Mouse (Mus musculus) erythroid progenitor cell, adult 5-6 weeks (primary cell): ENCODE results near the gene Socs7. TPM values are rescaled to one million over a fixed set of nuclear protein-coding genes. Genes with fewer than 3 reads are reported as not detected.

Experiments used
- ATAC-seq: replicated peaks from 2 replicates; pipeline ENCODE4 v1.8.0; 2016; ENCODE audit warnings: moderate number of reproducible peaks, mild to moderate bottlenecking, moderate TSS enrichment, inconsistent platforms; ENCODE audit not compliant: poor library complexity, low FRiP score, severe bottlenecking
- total RNA-seq, 2 experiments: library from RNA; stranded (forward) in 1 of 2; stranded (reverse) in 1 of 2; fragments of 150-400 nt in 1 of 2; fragments of 186-747, 209-891 nt in 1 of 2; gene quantifications; 2 replicates each; pipeline versions ENCODE4 v1.2.3 to v1.2.4; 2015 to 2017; ENCODE audit warnings: low replicate concordance in 2 of 2

Socs7 gene
- total RNA-seq, 2 experiments from 2014 or later: 2.5 to 5.4 TPM

DNA sequence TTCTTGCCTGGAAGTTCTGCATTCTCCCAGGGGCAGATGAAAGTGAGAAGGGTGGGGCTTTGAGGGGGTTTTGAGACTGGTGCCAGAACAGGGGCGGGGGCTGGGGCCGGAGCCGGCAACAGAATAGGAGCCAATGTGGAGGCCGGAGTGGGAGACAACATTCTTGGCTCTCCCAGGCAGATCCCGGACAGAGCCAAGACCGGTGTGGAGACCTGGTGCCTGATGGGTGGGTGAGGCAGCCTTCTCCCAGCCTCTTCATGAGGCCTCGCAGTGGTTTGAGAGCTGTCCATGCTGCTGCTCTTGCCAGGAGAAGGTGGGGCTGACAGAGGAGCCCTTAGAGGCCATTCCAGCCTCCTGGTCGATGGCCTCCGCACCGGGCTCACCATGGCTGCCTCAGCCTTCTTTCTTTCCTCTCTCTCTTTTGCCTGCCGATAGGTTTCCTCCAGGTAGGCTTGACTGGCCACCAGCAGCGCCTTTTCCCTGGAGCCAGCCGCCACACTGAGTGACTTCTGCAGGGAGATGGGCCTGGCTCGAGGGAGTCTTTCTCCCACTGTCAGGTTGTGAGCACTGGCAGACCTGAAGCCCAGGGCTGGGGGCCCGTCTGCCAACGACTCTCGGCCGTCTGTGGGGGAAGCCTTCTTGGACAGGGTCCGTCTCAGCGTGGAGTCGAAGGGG is 23.9 kb upstream of the Socs7 start:
- ATAC-seq: no peak

DNA sequence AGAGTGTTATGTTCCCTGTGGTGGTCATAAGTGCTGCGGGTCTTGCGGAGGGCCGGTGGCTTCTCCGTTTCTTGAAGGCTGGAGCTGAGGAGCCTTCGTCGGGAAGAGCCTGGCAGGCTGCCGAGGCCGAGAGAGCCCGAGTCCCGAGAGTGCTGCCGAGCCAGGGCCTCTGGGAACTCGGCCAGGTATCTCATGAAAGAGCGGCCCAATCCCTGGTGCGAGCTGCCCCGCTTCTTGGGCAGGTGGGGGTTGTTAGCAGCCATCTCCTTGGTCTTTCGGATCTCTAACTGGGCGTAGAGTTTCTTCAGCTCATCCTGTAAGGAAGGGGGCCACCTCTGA is 23.4 kb upstream of the Socs7 start:
- ATAC-seq: no peak

DNA sequence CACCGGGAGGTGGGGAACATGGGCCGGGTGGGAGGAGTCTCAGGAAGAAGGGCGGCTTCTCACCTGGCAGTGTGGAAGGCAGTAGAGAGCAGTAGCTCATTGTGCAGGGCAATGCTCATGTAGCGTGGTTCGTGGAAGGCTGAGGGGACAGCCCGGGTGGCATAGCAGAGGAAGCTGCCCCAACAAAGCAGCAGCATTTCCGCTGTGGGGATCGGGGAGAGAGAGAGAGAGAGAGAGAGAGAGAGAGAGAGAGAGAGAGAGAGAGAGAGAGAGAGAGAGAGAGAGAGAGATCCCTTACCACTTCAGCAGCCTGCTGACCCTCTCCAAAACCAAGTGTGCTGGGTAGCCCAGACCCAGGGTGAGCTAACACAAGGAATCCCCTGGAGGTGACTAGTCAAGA is 19.2 kb upstream of the Socs7 start:
- ATAC-seq: no peak

DNA sequence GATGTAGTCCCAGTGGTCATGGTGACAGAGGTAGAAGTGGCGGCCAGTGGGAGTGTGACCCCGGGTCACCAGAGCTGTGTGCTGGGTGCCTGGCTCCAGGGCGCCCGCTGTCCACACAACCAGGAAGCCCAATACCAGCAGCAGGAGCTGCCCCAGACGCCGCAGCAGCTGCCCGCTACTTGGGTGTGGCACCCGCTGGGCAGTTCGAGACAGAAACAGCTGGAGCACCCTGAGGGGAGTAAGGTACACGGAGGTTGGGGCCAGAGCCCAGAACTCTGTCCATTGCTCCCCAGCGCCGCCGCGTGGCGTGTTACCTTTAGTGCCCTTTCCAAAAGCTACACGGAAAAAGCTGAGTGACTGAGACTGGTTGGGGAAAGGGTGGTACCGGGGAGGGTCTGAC is 18.7 kb upstream of the Socs7 start:
- ATAC-seq: 0 out of 2 replicates have a peak, but pooled peaks have one; percentile 9

DNA sequence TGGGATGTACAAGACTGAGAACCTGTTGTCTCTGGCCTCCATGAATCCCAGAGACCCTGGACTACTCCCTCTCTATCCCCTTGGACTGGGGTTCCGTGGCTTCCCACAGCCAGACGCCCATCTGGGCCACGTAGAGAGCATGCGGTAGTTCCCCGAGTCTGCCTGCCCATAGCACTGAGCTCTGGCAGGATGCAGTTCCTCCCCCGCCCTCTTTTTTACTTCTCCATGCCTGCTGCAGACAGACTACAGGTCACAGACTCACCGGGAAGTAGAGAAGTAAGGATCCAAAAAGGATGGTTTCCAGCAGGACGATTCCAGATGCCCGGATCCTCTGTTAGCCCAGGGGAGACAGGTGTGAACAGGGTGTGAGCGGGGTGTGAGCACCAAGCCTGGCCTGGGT is 16.9 kb upstream of the Socs7 start:
- no peak for ATAC-seq

DNA sequence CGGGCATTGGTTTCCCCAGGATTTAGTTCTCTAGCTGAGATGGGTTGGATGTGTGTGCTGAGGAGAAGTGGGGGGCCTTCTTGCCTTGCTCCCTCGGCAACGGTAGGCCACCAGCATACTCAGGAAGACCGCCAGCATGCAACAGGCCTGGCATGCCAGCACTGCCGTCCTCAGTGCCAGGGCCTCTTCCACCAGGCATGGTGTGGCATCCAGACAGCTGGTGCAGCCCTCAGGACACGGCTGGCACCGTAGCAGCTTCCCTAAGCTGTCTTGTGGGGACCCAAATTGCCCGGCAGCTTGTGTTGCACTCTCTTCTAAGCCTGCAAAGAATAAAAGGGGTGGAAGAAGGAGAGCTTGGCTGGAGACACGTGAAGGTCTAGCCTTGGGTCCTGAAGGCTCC is 16.0 kb upstream of the Socs7 start:
- ATAC-seq: no peak

DNA sequence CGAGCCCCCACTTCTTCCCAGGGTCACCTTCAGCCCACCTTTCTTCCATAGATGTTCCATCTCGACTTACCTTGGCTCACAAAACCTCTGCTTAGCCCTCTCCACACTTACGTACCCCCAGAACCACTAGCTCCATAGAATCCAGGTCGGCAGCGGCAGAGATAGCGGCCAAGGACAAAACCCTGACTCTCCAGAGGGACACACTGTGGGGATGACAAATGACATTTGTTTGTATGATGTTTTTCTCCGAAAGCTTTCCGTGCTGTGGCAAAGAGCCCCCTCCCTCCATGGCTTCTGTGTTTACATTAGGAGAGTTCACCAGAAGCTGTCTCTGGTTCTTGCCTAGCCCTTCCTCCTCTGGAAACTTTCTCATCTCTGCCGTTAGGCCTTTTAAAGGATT is 15.1 kb upstream of the Socs7 start:
- ATAC-seq: no peak

DNA sequence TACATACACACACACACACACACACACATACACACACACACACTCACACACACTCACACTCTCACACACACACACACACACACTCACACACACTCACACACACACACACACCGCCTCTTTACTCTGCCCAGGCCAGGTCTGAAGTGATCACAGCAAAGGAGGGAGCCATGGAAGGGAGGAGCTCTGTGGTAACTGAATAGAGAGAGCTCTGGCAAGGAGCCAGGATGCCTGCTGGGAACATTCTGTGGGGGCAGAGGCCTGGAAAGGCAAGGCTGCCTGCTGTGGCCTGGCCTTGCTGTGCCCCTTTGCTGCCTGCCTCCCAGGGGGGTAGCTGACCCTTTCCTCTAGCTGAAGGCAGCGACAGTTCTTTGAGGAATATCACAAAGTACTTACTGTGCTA is 12.3 kb upstream of the Socs7 start:
- no peak for ATAC-seq

DNA sequence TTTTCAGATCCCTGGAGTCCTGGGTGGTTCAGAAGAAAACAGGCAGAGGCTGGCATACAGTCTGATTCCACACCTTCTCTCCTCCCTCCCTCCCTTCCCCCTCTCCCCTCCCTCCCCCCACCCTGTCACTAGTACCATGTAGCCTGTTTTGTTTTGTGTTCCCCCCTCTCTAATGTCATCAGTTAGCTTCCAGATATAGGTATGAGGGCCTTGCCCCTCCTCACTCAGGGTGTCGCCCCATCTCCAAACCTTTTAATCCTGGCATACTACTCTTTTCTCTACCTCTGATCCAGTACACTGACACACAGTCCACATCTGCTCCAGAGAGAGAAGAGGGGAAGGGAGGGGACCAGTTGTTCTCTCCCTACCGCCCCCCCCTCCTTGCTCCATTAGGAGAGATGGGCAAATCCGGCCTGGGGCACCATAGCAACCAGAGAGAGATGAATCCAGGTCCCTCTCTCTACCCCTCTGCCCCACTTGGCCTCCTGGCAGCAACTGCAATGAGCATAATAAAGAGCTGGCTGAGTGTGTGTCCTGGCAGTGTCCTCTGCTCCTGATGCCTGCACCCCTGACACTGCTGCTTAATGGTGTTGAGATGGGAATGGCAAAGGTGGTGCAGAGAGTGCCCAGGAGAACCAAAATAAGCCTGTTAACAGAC is 10.2 kb upstream of the Socs7 start, which contains the start of gene Gpr179:
TSS of gene Gpr179 (minus strand) at position 51 of the 658 bp plus-strand sequence.
- ATAC-seq: no peak

DNA sequence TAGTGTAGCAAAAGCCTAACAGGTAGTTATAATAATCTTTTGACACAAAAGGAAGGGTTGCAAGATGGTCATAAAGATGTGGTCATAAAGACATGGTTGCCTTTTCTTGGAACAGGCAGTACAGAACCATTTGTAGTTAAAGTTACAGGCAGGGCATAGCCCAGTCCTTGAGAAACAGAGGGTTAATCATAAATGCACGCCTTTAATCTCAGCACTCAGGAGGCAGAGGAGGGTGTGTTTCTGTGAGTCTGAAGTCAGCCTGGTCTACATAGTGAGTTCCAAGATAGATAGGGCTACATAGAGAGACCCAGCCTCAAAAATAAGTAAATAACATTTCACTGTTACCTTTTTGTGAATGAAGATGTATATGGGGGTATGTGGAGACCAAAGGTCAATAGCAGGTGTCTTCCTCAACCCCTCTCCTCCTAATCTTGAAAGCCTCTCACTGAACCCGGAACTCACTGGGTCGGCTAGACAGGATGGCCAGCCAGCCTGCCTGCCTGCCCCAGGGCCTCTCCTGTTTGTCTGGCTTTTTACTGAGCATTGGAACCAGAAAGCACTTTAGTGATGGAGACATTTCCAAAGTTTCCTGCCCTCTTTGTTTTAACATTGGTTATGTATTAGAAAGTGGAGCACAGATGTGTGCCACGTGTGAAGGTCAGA is 9.3 kb upstream of the Socs7 start:
- no peak for ATAC-seq

DNA sequence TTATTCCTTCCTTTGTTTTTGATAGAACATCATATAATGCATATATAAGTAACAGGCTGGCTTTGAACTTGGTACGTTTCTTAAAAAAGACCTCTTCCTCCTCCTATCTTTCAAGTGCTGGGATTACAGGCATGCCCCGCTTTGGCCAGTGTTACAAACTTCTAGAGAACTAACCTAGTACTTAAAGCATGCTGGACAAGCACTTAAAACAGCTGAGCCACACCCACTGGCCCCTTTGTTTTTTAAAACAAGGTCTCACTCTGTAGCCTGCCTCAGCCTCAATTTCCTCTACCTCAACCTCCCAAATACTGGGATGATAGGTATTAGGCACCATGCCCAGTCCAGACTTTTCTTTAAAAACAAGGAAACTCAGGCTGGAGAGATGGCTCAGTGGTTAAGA is 7.7 kb upstream of the Socs7 start:
- ATAC-seq: no peak

DNA sequence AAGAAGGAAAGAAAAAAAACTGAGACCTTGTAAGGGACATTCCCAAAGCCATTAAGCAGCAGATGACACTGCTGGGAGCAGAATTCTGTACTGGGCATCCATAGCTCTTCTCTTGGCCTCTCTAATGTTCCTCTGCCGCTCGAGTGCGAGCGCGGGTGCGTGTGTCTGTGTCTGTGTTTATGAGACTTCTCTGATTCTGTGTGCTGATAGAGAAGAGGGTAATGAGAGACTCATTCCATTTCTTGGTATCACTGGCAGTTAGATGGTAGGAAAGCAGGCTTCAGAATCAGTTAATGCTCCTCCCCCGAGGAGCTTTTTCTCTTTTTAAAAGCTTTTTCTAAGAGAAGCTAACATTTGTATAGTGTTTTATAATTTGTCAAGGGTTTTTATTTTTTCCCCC is 7.1 kb upstream of the Socs7 start:
- ATAC-seq: no peak

DNA sequence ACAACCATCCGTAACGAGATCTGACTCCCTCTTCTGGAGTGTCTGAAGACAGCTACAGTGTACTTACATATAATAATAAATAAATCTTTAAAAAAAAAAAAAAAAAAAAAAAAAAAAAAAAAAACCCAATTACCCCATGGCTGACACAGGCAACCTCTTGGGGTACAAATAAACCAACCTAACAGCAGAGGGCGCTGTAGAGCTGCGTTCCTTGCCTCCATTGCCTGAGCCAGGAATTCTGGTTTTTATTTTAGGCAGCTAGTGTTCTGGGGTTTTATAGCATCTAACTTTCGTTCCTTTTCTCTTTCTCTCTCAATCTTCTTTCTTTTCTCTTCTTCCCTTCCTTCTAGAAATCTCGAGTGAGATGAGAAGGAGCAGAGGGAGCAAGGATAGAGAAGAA is 4.7 kb upstream of the Socs7 start:
- 0 out of 2 replicates have a peak, but pooled peaks have one; percentile 52 for ATAC-seq

DNA sequence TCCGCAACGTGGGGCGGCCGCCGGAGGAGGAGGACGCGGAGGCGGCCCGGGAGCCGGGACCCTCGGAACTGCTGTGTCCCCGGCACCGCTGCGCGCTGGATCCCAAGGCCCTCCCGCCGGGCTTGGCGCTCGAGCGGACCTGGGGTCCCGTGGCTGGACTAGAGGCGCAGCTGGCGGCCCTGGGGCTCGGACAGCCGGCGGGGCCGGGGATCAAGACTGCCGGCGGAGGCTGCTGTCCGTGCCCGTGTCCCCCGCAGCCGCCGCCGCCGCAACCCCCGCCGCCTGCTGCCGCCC is 245 bp downstream of the Socs7 start:
- no peak for ATAC-seq

DNA sequence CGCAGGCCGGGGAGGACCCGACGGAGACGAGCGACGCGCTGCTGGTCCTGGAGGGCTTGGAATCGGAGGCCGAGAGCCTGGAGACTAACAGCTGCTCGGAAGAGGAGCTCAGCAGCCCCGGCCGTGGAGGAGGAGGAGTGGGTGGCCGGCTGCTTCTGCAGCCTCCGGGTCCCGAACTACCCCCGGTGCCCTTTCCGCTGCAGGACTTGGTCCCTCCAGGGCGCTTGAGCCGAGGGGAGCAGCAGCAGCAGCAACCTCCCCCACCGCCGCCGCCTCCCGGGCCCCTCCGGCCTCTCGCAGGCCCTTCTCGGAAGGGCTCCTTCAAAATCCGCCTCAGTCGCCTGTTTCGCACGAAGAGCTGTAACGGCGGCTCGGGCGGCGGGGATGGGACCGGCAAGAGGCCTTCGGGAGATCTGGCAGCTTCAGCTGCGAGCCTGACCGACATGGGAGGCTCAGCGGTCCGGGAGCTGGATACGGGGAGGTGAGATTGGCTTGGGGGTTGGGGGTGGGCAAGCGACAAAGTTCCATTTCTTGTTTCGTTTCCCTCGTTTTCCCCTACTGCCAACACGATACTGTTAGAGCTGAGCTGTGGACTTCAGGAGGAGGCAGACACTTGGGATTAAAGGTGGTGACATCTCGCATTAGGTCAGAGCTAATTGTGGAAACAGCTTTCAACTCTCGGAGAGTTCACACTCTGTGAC is 742 bp downstream of the Socs7 start:
- ATAC-seq: peak; percentile 53

DNA sequence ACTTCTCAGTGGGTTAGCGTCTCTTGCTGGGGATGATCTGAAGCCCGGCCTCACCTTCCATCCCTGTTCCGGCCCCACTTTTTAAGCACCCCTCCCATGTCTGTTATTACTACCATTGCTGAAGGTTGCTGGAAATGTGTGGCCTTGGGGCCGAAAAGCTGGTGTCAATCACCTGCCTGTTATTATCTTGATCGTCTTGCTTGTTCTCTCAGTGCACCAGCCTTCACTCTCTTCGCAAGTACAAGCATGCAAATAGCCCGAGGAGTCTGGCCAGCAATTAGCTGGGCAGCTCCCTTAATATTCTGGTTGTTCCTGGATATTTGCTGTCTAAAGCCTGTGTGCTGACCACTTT is 1.3 kb downstream of the Socs7 start:
- peak; percentile 22 for ATAC-seq

DNA sequence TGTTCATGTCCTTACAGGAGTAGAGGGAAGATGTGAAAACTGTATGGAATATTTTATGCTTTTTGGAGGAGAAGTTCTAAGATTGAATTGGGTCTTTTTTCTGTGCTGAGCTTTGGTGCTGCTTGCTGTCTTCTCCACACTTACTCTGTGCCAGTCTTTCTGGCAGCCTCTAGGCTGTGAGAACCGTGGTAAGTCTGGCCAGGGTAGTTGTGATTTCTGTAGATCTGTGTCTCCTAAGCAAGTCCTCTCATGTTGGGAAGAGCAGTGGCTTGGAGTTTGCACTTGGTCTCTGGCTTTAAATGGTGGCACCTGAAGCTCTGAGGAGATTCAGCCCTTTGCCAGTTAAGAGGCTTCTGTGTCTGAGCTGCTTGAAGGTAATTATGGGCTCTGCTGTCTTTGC is 3.2 kb downstream of the Socs7 start:
- no peak for ATAC-seq

DNA sequence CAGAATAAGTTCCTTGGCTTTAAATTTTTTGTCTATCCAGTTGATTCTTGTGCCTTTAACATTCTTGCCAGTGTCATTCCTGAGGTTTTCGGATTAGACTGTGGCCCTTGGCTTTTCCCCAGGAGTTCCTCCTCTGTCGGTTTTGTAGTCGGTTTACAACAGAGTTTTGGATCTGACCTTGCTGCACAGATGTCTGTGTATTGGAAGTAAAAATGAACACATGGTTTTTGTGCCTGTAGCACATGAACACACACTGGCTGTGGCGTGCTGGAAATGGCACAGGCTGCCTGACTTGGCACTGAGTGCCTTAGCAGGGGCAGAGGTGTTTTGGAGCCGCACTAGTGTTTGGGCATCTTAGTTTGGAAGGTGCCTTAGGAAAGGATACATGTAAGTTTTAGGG is 6.2 kb downstream of the Socs7 start:
- ATAC-seq: no peak

DNA sequence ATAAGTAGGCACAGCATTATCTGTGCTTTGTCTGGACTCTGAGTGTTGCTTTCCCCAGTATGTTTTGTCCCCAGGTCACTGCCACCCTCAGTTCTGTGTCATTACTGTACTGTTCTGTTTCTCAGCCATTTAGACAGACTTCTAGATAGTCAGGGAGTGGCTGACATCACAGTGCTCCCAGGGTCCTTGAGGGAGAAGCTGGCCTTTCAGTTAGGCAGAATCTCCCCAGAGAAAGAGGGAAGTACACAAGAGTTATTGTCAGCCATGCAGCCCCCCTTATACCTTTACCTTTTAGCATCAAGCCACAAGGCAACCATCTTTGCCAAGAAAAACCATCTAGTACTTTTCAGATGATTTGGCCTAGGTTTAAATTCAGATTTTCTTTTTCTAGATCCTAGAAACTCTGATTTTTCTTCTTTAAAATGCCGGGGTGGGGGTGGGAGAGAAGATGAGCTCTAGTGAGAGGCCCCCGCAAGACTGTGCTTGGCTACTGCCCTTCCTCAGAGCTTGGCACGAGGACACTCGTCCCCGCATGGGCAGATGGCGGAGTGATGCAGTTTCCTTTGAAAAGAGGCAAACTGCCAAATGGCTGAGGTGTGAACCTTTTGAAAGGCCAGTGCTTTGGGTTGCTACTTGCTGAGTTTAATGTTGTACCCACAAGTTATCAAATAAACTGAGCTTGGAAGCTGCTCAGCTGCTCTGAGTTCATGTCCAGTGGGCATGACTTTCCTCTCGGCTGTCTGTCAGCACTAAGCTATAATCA is 8.2 kb downstream of the Socs7 start:
- ATAC-seq: no peak

DNA sequence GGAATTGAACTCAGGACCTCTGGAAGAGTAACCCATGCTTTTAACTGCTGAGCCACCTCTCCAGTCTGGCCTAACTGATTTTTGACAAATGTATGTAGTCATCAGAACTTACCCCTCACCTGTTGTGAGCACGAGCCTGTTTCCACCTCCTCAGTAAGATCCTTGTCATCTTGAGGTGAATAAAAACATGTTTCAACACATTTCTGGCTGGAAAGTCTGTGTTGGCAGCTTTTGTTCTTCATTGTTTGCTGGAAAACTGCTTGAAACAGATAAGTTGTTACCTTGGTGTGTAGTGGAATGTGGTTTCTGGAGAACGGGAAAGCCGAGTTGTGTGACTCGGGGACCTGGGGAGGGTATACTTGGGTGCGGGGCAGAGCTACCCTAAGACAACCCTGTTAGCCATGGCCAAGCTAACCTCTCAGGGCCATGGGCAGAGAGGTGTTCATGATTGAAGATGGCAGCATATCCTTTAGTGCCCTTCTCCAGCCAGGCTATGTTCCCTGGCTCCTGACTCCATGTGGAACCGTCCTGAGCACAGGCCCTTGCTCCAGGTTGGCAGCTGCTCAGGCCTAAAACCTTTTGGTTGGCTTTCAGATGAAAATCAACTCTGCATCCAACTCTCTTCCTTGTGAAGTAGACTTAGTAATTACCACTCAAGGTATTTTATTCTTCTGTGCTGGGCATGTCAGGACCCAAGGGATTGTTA is 10.0 kb downstream of the Socs7 start:
- no peak for ATAC-seq
